Mouse (Mus musculus) ES-CJ7 (cell line): Measurements from ENCODE around the gene Tmod2.

ENCODE experiments used
- DNase-seq: peaks from one replicate; pipeline ENCODE4 v3.0.0; 2011; ENCODE audit warnings: low read depth, low spot score

The Tmod2 gene

DNA sequence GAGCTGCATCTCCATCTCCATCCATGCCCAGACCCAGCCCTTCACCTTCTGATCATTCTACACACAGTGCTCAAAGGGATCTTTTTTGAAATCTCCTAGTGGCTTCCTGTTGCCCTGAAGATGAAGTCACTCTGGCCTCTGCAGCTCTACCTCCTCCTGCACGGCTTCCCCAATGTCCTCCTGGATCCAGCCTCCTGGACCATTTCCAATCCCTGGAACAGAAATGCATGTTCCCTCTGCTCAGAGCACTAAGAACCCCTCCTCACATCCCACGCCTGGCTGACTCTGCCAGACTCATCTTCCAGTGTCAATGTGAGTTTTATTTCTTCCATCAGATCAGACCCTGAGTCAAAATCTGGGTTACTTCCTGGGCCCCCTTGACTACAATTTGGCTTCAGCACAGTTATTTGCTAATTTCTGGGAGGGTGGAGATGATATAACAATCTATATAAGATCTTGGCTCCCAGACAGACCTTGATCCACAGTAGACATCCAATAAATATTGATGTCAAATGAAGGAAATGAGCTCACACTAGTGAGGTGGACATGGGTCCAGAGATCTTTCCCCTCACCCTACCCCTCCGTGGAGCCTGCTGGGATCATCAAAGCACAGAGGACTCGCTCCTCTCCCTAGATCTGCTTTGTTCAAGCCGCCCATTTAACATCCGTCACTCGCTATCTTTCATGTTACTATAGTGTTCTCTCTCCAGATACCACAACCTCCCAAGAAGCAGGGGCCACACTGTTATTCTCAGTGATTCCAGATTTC lies 10.8 kb downstream of the Tmod2 start:
- DNase-seq: no peak

DNA sequence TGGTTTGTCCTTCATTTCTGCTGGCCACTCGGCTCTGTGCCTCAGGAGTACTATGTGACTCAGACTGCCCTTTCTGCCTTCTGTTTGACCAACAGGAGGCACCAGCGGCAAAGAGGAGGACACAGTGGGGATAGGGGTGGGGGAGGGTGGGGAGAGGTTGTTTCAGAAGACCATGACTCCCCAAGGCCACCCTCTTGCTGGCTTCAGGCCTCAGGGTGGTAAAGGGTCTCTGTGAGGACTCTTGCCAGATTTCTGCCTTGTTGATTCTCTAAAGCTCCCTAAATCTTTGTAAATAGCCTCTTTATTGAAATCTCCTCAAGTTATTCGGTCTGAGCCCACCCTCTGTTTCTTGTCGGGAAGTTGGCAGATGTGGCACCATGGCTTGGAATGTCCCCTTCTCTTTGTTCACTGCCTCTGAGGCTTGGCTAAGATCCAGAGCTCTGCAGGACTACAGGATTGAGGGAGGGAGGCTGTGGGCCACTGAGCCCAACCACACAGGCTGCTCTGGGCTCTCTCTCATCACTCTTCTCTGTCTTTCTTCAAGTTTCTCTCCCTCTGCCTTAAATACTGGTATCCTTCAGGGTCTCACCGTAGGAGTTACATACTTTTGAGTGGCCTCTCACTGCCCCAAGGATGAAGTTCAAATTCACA lies 11.8 kb downstream of the Tmod2 start:
- no peak for DNase-seq

DNA sequence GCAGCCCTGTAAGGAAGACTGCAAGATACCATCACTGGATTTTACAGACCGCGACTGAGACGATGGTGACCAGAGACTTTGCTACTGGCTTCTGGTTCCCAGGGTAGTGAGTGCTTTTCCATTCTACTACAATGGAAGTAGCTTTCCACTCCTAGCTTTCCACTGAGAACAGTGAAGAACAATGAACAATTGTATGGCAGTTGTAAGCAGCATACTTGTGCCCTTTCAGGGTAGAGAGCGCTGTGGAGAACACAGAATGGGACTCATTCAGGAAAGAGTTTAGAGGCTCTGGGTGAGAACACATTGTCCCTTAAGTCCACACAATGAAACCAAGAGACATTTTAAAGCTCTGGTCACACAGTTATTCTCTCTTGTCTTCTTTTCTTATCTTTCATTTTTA lies 13.5 kb downstream of the Tmod2 start:
- no peak for DNase-seq

DNA sequence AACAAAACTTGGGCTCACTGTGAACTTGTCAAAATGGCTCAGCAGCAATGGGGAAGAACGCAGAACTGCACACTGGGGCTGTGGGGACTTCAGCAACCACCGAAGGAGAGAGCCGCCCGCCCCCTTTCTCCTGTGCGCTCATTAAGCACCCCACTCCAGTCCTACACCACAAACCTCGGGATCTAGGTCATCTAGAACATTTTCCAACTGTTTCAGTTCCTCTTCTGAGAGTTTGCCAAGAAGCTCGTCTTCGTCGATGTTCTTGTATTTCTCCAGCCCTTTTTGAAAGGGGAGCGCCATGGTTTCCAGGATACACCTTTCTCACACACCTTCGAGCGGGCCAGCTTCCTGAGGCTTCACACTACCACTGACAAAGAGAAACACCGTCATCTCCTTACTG lies 14.1 kb downstream of the Tmod2 start:
- no peak for DNase-seq

DNA sequence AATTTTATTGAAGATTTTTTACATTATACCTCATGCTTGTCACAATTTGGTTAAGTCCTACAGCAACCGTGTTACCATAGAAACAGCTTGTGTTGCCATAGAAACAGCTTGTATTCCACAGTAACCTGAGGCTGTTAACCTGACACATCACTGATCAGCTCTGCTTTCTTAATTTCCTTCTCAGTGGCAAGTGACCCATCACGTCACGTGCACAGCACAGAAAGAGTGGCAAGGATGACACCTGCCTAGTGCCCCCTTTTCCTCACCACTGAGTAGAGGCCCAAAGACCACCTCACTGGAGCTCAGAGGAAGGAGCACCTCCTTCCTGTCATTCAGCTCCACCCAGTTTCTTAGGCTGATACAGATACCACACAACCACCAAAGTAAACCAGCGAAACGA lies 17.6 kb downstream of the Tmod2 start:
- no peak for DNase-seq

DNA sequence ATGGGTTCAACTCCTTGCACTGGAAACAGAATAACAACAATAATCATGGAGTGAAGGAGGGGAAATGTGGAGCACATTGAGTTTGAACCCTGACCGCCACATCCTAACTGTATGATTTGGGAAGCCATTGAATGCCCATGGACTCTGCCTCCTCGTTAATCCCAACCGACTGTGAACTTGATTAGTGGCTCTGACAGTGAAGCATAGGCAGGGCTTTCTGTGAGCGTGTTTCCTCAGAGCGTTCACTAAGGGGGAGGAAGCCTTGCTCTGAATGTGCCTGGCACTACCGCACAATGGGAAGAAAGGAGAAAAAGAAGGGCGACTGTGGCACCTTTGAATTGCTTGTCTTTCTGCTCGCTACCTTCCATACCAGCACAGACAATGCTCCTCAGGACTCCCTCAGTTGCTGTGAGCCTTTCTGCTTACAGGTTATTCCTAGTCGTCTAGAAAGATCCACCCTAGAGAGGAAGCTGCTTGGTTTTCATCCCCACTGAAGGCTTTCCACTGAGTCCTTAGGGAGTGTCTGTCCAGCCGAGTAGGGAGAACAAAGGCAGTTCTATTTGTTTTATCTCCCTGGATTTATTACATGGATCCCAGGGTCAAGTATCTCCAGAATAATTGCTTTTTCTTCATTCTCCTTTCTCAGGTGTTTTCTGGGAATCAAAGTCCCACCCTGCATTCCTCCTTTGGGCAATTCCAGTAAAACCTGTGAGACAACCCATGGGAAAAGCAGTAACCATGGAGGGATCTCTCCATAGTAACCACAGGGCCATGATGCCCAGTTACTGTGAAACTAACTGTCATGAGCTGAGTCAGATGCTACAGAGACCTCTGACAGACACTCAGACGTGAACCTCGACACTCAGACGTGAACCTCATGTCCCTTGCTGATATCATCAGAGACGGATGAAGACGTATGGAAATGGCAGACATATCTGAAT lies 21.0 kb downstream of the Tmod2 start:
- no peak for DNase-seq

DNA sequence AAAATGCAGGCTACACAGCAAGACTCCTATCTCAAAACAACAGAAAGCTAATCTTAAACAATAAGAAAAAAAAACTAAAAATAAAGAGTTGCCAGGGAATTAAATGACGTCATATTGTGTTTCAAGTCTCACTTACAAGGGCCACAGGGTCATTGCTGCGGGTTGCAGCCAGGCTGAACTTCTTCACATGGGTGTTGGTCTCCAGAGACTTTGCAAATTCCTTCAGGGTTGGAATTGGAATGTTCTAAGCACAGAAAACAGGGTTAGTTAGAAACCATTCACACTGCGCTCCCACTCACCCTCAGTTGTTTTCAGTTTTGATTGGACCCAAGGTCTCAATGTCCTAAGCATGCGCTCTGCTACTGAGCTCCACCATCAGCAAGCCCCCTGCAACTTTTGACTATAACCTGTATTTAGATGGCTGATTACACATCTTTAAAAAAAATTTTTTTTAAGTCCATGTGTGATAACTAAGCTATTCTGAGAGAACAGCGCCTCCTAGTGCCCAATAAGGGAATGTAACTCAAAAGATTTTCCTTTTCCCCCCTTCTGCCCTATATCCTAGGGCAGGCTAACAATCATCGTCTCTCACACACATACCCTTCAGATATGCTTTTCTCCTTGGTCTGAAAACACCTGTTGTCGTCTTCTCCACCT lies 29.3 kb downstream of the Tmod2 start:
- DNase-seq: peak; percentile 47

DNA sequence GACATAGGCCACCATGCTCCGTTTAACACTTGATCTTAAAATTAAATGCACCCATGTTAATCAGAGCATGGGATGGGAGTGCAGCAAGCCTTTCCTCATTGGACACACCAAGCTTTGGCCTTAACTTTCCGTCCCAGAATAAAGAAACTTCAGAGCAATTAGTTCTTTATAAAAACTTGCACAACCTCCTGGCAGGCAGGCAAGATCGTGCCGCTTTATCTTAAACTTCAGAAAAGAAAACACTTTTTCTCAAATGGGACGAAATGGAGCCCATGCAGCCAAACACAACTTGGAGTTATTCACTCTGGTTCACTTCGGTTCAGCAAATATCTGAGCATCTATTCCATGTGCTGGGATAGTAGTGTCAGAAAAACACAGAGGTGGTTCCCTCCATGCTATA lies 31.8 kb downstream of the Tmod2 start:
- DNase-seq: no peak

DNA sequence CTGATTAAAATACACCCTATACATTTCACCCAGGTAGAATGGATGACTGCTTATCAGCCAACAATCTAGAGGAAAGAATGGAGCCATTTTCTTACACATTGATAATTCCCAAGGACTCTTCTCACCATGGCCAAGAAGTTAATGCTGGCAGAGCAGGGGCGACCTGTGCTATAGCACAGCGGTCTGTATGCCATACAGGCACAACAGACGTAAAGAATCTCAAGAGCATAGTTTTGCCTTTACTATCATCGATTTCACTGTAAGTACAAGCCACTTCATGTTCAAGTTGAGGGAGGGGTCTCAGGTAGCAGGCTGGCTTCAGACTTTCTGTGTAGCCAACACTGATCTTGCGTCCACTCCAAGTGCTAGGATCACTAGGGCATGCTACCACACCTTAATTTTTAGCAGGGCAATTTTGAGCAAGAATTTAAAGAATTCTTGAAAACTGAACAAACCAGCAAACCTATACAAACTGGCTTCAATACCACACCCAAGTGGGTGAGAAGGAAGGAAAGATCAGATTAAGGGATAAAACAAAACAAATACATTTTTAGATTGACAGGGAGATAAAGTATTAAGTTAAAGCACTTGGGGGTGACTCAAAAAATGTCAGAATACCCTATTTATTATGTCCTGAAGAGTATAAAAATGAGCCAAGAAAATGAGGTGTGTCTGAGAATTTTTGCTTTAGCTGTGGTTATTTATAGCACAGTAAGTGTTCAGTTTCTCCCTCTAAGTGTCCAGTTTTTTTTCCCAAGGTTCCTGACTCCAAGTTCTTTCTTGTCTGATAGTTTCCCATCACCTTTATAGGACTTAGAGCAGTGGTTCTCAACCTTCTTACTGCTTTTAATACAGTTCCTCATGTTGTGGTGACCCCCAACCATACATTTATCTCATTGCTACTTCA lies 39.8 kb downstream of the Tmod2 start:
- no peak for DNase-seq

DNA sequence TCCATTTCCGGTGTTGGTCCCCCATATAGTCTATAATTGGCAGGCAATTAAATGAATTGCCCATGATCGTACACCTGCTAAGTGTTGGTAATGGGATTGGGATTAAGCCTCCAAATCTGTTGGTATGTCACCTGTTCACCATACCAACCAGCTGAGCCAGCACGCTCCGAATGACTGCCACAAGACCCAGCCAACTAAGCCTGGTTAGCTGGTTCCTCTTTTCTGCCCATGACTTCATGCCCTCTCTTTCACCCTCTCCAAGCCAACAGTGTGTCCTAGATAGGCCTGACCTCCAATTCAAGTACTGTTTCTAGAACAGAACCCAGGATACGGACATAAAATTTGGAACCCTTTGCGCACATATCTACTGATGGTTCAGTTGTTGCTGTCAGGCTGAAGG lies 42.7 kb downstream of the Tmod2 start:
- DNase-seq: no peak

DNA sequence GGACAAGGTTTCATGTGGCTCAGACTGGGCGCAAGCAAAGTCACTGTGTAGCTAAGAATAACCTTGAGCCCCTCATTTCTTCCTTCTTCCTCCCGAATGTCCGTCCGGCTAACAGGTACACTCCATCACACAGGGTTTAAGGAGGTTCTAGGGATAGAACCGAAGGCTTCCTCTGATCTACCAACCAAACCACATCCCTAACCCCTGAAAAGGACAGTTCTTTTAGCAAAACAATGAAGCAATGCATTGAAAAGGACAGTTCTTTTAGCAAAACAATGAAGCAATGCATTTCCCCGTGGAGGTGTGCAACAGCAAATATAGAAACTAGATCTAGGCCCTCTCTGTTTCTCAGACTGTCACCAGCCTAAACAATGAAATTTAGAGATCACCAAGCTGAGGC lies 46.2 kb downstream of the Tmod2 start:
- peak; percentile 72 for DNase-seq

DNA sequence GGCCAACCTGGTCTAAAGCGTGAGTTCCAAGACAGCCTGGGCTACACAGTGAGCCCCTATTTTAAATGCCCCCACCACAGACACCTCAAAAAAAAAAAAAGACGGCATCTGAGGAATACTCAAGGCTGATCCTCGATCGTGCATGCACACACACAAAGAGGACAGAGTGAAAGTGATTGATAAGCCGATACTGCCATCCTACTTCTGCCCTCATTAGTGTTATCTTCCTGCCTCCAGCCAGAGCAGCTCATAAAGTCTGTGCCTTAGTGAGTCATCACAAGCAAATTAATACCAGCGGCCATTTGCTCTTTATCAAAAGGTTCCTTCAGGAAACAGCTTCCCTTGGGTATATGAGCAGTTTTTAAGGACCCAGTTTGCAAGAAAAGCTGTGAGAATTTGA lies 47.5 kb downstream of the Tmod2 start:
- no peak for DNase-seq

DNA sequence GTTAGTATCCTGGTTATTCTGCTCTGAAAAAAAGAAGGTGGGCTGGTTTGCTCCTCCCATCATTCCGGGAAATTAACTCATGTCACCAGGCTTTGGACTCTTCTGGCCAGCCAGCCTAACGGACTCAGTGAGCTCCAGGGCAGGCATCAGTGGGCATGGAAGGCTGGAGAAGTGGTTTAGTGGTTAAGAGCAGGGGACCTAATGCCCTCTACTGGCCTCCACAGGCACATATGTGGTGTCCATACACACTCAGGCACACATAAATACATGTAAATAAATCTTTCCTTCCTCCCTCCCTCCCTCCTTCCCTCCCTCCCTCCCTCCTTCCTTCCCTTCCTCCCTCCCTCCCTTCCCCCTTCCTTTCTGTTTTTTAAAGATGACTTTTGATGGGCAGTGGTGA lies 47.9 kb downstream of the Tmod2 start:
- DNase-seq: no peak

DNA sequence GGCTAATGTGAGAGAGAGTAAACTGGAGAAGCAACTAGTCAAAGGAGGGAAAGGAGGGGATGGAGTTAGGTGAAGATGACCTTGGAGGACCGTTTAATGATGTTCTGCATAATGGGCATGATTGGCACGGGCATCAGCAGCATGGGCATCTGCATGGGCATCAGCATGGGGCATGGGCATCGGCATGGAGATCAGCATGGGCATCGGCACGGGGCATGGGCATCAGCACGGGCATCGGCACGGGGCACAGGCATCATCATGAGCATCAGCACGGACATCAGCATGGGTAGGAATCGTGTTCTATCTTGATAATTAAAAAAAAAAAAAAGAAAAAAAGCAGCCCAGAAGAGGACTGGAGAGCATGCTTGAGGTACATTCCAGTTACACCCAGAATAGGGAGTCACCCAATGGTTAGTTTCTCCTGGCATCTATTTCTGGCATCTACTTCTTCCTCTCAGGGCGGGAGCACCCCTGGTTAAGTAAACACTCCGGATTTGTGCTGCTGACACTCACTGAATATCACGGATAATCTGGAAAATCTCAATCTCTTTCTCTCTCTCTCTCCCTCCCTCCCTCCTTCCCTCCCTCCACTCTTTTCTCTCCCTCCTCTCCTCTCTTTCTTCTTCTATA lies 50.0 kb downstream of the Tmod2 start:
- no peak for DNase-seq

DNA sequence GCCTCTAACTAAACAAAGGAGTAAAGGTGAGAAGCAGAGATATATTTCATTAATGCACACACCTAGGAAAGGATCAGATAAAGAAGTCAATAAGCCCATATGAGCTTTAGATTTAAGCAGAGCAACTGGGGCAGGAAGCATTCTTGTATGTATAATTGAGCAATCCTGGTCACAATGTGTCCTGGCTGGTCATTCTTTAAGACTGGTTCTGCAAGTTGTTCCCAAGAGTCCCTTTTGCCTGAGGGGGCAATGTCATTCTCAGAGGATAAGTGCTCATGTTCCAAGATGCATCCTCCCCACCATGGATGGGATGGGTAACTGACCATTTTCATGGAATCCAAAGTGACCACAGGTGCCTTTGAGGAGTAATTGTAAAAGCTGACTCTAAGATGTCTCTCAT lies 50.8 kb downstream of the Tmod2 start:
- DNase-seq: no peak

DNA sequence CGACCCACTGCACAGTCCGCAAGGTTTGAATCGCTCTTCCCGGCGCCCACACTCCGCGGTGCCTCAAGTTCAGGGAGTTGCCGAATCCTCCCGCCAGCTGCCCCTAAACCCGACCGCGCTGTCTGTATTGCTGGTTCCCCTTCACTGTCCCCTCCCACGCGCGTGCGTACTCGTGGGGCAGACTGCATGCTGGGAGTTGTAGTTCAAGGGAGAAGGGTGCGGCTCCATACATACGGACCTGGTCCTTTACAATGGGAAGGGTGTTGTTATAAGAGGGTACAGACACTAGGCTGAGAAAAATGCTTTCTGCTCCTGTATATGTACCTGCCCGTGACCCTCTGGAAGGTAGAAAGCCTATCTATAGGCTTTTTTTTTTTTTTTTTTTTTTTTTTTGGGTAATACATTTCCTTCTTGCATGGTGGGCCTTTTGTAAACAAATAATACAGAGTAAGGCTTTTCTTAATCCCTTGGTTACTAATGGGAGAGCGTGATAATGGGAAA lies 51.6 kb downstream of the Tmod2 start, which contains the start of gene Tmod3:
Gene Tmod3, minus strand, starts transcription at position 146 of the 501 bp plus-strand sequence.
- DNase-seq: peak; percentile 96

DNA sequence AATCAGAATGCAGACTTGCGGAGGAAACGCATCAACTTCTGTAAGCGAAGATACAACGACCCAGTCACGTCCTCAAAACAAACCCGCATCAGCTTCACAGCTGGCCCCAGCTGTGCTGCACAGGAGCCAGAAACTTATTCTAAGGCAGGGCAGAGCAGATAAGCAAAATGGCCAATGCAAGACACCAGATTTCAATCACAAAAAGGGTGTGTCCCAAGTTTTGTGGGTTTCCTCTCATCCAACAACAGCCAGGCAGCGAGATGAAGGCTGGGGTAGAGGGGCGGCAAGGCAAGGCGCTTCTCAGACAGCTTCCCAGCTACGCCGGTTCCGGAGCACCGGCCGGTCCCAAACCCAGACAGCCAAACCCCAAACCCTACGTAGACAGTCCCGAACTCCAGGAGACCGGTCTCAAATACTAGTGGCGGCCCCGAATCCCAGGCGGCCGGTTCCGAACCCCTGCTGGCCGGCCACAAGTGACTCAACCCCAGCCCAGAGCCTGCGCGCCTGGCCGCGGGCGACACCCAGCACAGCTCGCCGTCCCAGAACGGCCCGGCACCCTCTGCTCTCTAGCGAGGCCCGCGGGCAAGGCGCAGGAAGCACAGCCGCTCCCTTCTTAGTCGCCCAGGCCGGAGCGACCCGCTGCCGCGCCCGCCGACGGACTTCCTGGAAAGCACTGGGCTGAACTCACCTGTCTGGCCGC lies 52.2 kb downstream of the Tmod2 start:
- peak; percentile 35 for DNase-seq

DNA sequence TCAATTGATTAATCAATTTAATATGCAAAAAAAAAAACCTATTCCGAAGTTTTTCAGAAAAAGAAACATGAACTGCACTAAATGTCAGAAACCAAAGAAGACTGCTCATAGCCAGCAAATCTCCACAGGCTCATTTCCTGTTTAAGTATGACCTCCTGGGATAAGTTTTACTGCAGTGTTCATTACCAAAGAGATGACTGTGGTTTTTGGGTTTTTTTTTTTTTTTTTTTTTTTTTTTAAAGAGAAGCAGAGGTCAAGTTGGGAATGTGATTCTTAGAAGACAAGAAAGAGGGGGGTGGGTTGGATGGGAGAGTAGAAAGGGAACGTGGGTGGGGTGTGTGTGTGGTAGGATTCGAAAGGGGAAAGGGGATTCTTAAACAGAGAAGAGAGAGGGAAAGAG lies 52.8 kb downstream of the Tmod2 start:
- no peak for DNase-seq

DNA sequence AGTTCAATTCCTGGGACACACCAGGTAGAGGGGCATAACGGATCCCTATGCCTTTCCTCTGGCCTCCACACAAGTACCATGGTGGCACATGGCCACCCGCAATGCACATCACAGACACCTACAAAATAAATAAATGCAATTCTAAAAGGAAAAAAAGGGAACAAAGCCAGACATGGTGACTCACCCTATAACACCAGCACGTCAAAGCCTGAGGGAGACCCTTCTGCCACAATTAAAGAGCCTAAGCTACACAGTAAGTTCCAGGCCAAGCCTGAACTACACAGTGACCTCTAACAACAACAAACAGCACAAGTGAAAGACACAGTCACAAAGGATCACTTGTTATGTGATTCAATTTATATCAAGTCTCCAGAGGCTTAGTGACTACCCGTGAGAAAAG lies 57.4 kb downstream of the Tmod2 start:
- no peak for DNase-seq
